Mouse (Mus musculus) MEL (cell line): ENCODE measurements around the gene Lrch4.

Source experiments
- CTCF ChIP-seq, 3 experiments: IDR thresholded peaks in 2 of 3; conservative IDR thresholded peaks in 1 of 3; 2 replicates each; pipeline ENCODE4 v1.5.1; 2011 to 2012; ENCODE audit warnings: low read length in 3 of 3, low read depth in 2 of 3, mild to moderate bottlenecking in 2 of 3, improper control_type of control experiment in 1 of 3, inconsistent platforms in 1 of 3, mixed read lengths in 1 of 3, moderate library complexity in 1 of 3; ENCODE audit not compliant: control insufficient read depth in 1 of 3, insufficient read depth in 1 of 3, poor library complexity in 1 of 3, severe bottlenecking in 1 of 3
- ELF1 ChIP-seq: IDR thresholded peaks from 2 replicates; pipeline ENCODE4 v1.6.1; 2014; ENCODE audit warnings: low read depth, mild to moderate bottlenecking, inconsistent platforms, low read length, improper control_type of control experiment, moderate library complexity
- EP300 ChIP-seq, 2 experiments: IDR thresholded peaks; 2 replicates each; pipeline ENCODE4 v1.6.1; 2011; ENCODE audit warnings: improper control_type of control experiment in 2 of 2, low read length in 2 of 2, low read depth in 1 of 2, mild to moderate bottlenecking in 1 of 2
- HCFC1 ChIP-seq: IDR thresholded peaks from 2 replicates; pipeline ENCODE4 v1.6.1; 2012; ENCODE audit warnings: low read depth, mild to moderate bottlenecking, inconsistent platforms, low read length, improper control_type of control experiment, moderate library complexity
- MEF2A ChIP-seq: IDR thresholded peaks from 2 replicates; pipeline ENCODE4 v1.6.1; 2014; ENCODE audit warnings: low read depth, mild to moderate bottlenecking, inconsistent platforms, low read length, improper control_type of control experiment; ENCODE audit not compliant: poor library complexity, insufficient replicate concordance, severe bottlenecking; ENCODE audit errors: extremely low read depth
- SIN3A ChIP-seq: IDR thresholded peaks from 2 replicates; pipeline ENCODE4 v1.6.1; 2012; ENCODE audit warnings: low read length, improper control_type of control experiment, inconsistent platforms
- SMC3 ChIP-seq: IDR thresholded peaks from 2 replicates; pipeline ENCODE4 v1.6.1; 2011; ENCODE audit warnings: low read depth, low read length, improper control_type of control experiment
- USF1 ChIP-seq: IDR thresholded peaks from 2 replicates; pipeline ENCODE4 v1.6.1; 2014; ENCODE audit warnings: low read depth, mild to moderate bottlenecking, inconsistent platforms, low read length, improper control_type of control experiment, moderate library complexity

- TF ChIP-seq SMC3 (no peak), MEF2A (no peak), CTCF (IDR thresholded peaks at IDR 0.05 in 2 of 3, conservative IDR thresholded peaks at IDR 0.05 in 1 of 3; ENCODE audit: control insufficient read depth in 1 of 3, insufficient read depth in 1 of 3, low read depth in 2 of 3, low read length in 3 of 3, poor library complexity in 1 of 3, severe bottlenecking in 1 of 3) (no peak), EP300 (IDR thresholded peaks at IDR 0.05; ENCODE audit: low read depth in 1 of 2, low read length in 2 of 2) (peak in 1 of 2 experiments; percentile 38; a peak in 3 of 4 replicates), SIN3A (no peak; the same call in none of the 2 replicates), USF1 (peak; percentile 53), ELF1 (peak; percentile 54; the same call in 1 of the 2 replicates), HCFC1 (no peak)
These were observed 2.2 kb downstream of the Lrch4 start for GRCm38 (mm10) chr5:137631171-137631570.
